Mouse (Mus musculus): ENCODE results near the gene Ajm1. TPM values are rescaled to one million over a fixed set of nuclear protein-coding genes. Genes with fewer than 3 reads are reported as not detected.

Gene Ajm1
- total and polyA plus RNA-seq, 3 experiments = 0.04 to 0.32 TPM; not detected in 1

GRCm38 (mm10) chr2:25581901-25582301 is 344 bp upstream of the Ajm1 start:
- no peaks in the 10 kb centered on the region for H3K9me3 ChIP-seq (replicated peaks; ENCODE audit: insufficient read depth, low read length)
- H3K36me3 ChIP-seq (ENCODE audit: control insufficient read depth in 1 of 2, insufficient read depth in 2 of 2, low read length in 2 of 2) = peaks cover 3 to 7% of the 10 kb centered on the region in 2 experiments
- H3K4me1 ChIP-seq (ENCODE audit: control insufficient read depth in 1 of 2, insufficient read depth in 2 of 2, low read length in 2 of 2) = peaks cover 0 to 10% of the 10 kb centered on the region in 2 experiments; a peak in 2 of 4 replicates
- no peak for DNase-seq (ENCODE audit: low read depth, low spot score)
- TF ChIP-seq NRF1 (IDR thresholded peaks at IDR 0.05; ENCODE audit: insufficient read depth, low read depth, low read length, poor library complexity, severe bottlenecking) = no peak
- 0 out of 2 replicates have a peak, but pooled peaks have one; percentile 23 for TF ChIP-seq NELFE (IDR thresholded peaks at IDR 0.05; ENCODE audit: low read depth, low read length)
- H3K27ac ChIP-seq (ENCODE audit: control insufficient read depth, low read depth, low read length) = peak overlapping the region; percentile 27
- H3K79me2 ChIP-seq (ENCODE audit: control insufficient read depth, insufficient read depth, low read length, poor library complexity) = no peaks in the 10 kb centered on the region
- H3K4me3 ChIP-seq (ENCODE audit: control insufficient read depth in 1 of 2, insufficient read depth in 1 of 2, low read depth in 2 of 2, low read length in 2 of 2) = 0 out of 4 replicates have a peak overlapping the region, but pooled peaks of 1 of the 2 experiments have one; percentile 26
- H3K9ac ChIP-seq (ENCODE audit: control insufficient read depth, low read depth, low read length, poor library complexity, severe bottlenecking) = peak overlapping the region; percentile 47
- no peaks in the 10 kb centered on the region for H3K27me3 ChIP-seq (ENCODE audit: control insufficient read depth in 1 of 2, insufficient read depth in 2 of 2, low read length in 2 of 2)

DNA sequence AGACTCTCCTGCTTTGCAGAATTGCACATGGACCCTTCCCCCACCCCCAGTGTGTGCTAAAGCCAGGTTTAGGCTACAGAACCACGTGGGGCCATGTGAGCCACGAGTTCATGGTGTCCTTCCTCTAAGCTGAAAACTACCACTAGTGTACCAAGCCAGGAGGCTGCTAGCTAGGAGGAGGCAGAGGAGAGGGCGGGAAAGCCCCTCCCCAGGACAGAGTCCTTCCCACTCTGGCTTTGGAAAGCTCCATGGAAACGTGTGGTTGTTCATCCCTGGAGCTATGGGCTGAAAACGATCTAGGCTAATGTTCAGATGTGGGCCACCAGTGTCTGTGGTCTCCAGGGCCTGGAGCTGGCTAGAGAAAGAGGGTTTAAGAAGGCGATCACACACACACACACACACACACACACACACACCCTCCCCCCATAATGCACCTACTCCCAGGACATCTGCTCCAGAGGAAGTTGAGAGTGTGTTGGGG is 896 bp downstream of the Ajm1 start:
- no peaks in the 10 kb centered on the region for H3K9me3 ChIP-seq (replicated peaks; ENCODE audit: insufficient read depth, low read length)
- H3K27ac ChIP-seq (ENCODE audit: control insufficient read depth, low read depth, low read length) = no peak overlapping the region
- H3K9ac ChIP-seq (ENCODE audit: control insufficient read depth, low read depth, low read length, poor library complexity, severe bottlenecking) = no peak overlapping the region
- peaks cover 0 to 17% of the 10 kb centered on the region in 2 experiments; a peak in 2 of 4 replicates for H3K4me1 ChIP-seq (ENCODE audit: control insufficient read depth in 1 of 2, insufficient read depth in 2 of 2, low read length in 2 of 2)
- TF ChIP-seq MEF2A (IDR thresholded peaks at IDR 0.05; ENCODE audit: extremely low read depth, insufficient replicate concordance, low read depth, low read length, poor library complexity, severe bottlenecking) = no peak
- no peak for TF ChIP-seq CHD1 (IDR thresholded peaks at IDR 0.05; ENCODE audit: low read depth, low read length)
- TF ChIP-seq NELFE (IDR thresholded peaks at IDR 0.05; ENCODE audit: low read depth, low read length) = no peak
- no peak for TF ChIP-seq RAD21 (IDR thresholded peaks at IDR 0.05; ENCODE audit: low read depth, low read length)
- no peak for TF ChIP-seq KAT2A (conservative IDR thresholded peaks at IDR 0.05; ENCODE audit: low read depth, low read length)
- no peak for TF ChIP-seq ZC3H11A (IDR thresholded peaks at IDR 0.05; ENCODE audit: low read depth, low read length)
- no peak for TF ChIP-seq MYC (IDR thresholded peaks at IDR 0.05; ENCODE audit: low read depth, low read length)
- TF ChIP-seq USF2 (IDR thresholded peaks at IDR 0.05; ENCODE audit: borderline replicate concordance in 1 of 2, insufficient read depth in 1 of 2, low read depth in 1 of 2, low read length in 2 of 2) = no peak
- no peaks in the 10 kb centered on the region; the same call in 1 of the 2 replicates for H3K79me2 ChIP-seq (ENCODE audit: control insufficient read depth, insufficient read depth, low read length, poor library complexity)
- peaks cover 3 to 7% of the 10 kb centered on the region in 2 experiments for H3K36me3 ChIP-seq (ENCODE audit: control insufficient read depth in 1 of 2, insufficient read depth in 2 of 2, low read length in 2 of 2)
- no peaks in the 10 kb centered on the region for H3K27me3 ChIP-seq (ENCODE audit: control insufficient read depth in 1 of 2, insufficient read depth in 2 of 2, low read length in 2 of 2)
- DNase-seq (ENCODE audit: low read depth, low spot score) = no peak
- no peak overlapping the region; a peak in 1 of 4 replicates for H3K4me3 ChIP-seq (ENCODE audit: control insufficient read depth in 1 of 2, insufficient read depth in 1 of 2, low read depth in 2 of 2, low read length in 2 of 2)

GRCm38 (mm10) chr2:25579737-25580460 is 1.7 kb downstream of the Ajm1 start:
- no peaks in the 10 kb centered on the region for H3K27me3 ChIP-seq (ENCODE audit: control insufficient read depth in 1 of 2, insufficient read depth in 2 of 2, low read length in 2 of 2)
- peaks cover 3 to 7% of the 10 kb centered on the region in 2 experiments for H3K36me3 ChIP-seq (ENCODE audit: control insufficient read depth in 1 of 2, insufficient read depth in 2 of 2, low read length in 2 of 2)
- peak; percentile 26 for DNase-seq (ENCODE audit: low read depth, low spot score)
- H3K27ac ChIP-seq (ENCODE audit: control insufficient read depth, low read depth, low read length) = no peak overlapping the region
- no peaks in the 10 kb centered on the region; the same call in 1 of the 2 replicates for H3K79me2 ChIP-seq (ENCODE audit: control insufficient read depth, insufficient read depth, low read length, poor library complexity)
- H3K4me3 ChIP-seq (ENCODE audit: control insufficient read depth in 1 of 2, insufficient read depth in 1 of 2, low read depth in 2 of 2, low read length in 2 of 2) = no peak overlapping the region
- H3K4me1 ChIP-seq (ENCODE audit: control insufficient read depth in 1 of 2, insufficient read depth in 2 of 2, low read length in 2 of 2) = peaks cover 0 to 20% of the 10 kb centered on the region in 2 experiments; a peak in 2 of 4 replicates
- H3K9me3 ChIP-seq (replicated peaks; ENCODE audit: insufficient read depth, low read length) = no peaks in the 10 kb centered on the region
- H3K9ac ChIP-seq (ENCODE audit: control insufficient read depth, low read depth, low read length, poor library complexity, severe bottlenecking) = no peak overlapping the region
- TF ChIP-seq SMC3 (IDR thresholded peaks at IDR 0.05; ENCODE audit: low read depth, low read length) = peak; percentile 16; the same call in 1 of the 2 replicates
- TF ChIP-seq ZC3H11A (IDR thresholded peaks at IDR 0.05; ENCODE audit: low read depth, low read length) = no peak
- no peak for TF ChIP-seq USF2 (IDR thresholded peaks at IDR 0.05; ENCODE audit: borderline replicate concordance in 1 of 2, insufficient read depth in 1 of 2, low read depth in 1 of 2, low read length in 2 of 2)
- no peak for TF ChIP-seq MXI1 (IDR thresholded peaks at IDR 0.05; ENCODE audit: low read depth, low read length)
- no peak for TF ChIP-seq ETS1 (IDR thresholded peaks at IDR 0.05; ENCODE audit: low read depth, low read length)
- no peak for TF ChIP-seq RCOR1 (IDR thresholded peaks at IDR 0.05; ENCODE audit: low read depth, low read length)
- no peak for TF ChIP-seq E2F4 (IDR thresholded peaks at IDR 0.05; ENCODE audit: borderline replicate concordance, low read depth, low read length)
- no peak for TF ChIP-seq USF1 (IDR thresholded peaks at IDR 0.05; ENCODE audit: low read depth, low read length)
- TF ChIP-seq ZKSCAN1 (IDR thresholded peaks at IDR 0.05; ENCODE audit: low read depth, low read length) = no peak
- TF ChIP-seq MEF2A (IDR thresholded peaks at IDR 0.05; ENCODE audit: extremely low read depth, insufficient replicate concordance, low read depth, low read length, poor library complexity, severe bottlenecking) = no peak
- no peak for TF ChIP-seq MAX (IDR thresholded peaks at IDR 0.05; ENCODE audit: low read length)
- TF ChIP-seq ZMIZ1 (IDR thresholded peaks at IDR 0.05; ENCODE audit: low read depth, low read length) = no peak
- TF ChIP-seq UBTF (IDR thresholded peaks at IDR 0.05; ENCODE audit: borderline replicate concordance, insufficient read depth, low read depth, low read length) = no peak
- TF ChIP-seq SIN3A (IDR thresholded peaks at IDR 0.05; ENCODE audit: low read length) = no peak
- no peak for TF ChIP-seq MAZ (IDR thresholded peaks at IDR 0.05; ENCODE audit: low read depth, low read length)
- TF ChIP-seq CTCF (IDR thresholded peaks at IDR 0.05 in 2 of 3, conservative IDR thresholded peaks at IDR 0.05 in 1 of 3; ENCODE audit: control insufficient read depth in 1 of 3, insufficient read depth in 1 of 3, low read depth in 2 of 3, low read length in 3 of 3, poor library complexity in 1 of 3, severe bottlenecking in 1 of 3) = peak; percentile 39 to 45 (median 40)

All from MEL (cell line).